Mouse (Mus musculus): ENCODE measurements around the gene Psmd13. TPM values are rescaled to one million over a fixed set of nuclear protein-coding genes. Genes with fewer than 3 reads are reported as not detected.

Psmd13 gene
- polyA plus RNA-seq (2014; fragmentation: Illumina TruSeq; extraction: RNeasy Lipid Tissue Mini Kit (QIAGEN cat#74804)), result 107 TPM

GRCm38 (mm10) chr7:140881696-140882468, at the start of gene Psmd13, which contains the start of gene Sirt3:
Gene Psmd13 (plus strand): TSS chr7:140881968.
Gene Sirt3 (minus strand): TSS chr7:140882309.

DNA sequence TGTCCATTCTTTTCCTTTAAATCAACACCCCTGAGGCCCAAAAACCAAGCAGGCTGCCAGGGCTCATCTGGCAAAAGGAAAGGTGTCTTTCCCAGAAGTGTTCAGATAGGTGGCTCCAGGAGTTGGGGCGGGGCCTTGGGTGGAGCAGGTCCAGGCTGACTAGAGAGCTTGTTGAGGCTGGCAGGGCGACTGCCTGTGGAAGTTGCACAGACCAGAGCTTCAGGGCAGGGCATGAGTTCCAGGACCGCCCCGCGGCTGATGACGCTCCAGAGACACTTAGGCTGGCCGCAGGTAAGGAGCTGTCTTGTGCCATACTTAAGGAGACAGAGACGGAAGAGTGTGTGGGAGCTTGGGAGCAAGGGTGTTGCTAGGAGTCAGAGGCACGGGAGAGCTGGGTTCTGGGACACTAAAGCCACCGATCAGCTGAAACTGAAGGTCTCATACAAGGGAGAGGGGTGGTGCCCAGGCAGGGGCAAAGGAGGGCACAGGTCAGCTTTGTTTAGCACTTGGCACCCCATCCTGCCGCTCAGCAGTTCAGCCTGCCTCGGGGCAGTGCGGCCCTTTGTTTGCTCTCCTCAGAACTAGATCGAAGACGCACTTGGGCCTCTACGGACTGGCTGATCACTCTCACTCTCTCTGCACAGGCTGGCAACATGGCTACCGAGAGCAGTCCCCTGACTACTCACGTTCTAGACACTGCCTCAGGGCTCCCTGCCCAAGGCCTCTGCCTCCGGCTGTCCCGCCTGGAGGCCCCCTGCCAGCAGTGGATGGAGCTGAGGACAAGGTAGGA, 46.6 kb upstream of the Psmd13 start, which contains the start of gene Urah:
Gene Urah, plus strand, starts transcription at position 51 of the 790 bp plus-strand sequence.

DNA sequence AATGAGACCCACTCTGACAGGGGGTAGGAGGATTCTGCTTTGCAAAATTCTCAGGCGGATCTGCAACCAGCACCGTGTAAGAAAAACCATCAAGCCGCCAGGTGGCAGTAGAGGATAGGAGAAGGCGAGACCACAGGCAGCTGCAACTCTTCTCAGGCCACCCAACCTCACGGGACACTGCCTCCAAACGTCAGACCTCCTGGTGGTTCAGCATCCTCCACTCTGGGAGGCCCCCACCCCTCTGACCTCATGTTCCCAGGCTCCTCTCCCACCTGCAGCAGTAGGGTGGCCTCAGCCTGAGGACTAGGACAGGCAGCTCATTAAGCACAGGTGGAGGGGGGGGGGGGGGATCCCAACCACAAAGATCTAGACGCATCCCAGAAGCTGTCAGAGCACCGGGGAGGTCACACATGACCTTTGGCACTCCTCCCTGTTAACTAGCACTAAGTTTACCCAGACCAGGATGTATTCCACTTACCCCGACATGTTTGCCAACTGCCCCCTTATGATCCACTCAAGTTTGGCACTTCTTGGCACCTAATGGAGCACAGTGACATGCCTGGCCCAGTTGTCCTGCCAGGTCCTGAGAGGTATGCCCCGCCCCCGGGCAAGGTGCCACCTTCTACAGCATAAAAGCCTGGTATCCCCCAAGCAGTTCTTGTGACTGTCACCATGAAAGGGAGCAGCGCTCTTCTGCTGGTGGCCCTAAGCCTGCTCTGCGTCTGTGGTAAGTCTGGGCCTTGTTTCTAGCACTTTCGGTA, 36.7 kb upstream of the Psmd13 start, which contains the start of gene Scgb1c1:
Gene Scgb1c1, plus strand, starts transcription at position 643 of the 761 bp plus-strand sequence.

GRCm38 (mm10) chr7:140847755-140848580, 33.8 kb upstream of the Psmd13 start, which contains the start of gene Odf3:
Gene Odf3 (plus strand): TSS chr7:140847805.

GRCm38 (mm10) chr7:140855860-140856784, 25.6 kb upstream of the Psmd13 start, which contains the start of gene Gm45785:
Gene Gm45785 (minus strand): TSS chr7:140856331.

GRCm38 (mm10) chr7:140856785-140857549, 24.8 kb upstream of the Psmd13 start, which contains the start of gene Ric8a:
Gene Ric8a (plus strand): TSS chr7:140856957.

DNA sequence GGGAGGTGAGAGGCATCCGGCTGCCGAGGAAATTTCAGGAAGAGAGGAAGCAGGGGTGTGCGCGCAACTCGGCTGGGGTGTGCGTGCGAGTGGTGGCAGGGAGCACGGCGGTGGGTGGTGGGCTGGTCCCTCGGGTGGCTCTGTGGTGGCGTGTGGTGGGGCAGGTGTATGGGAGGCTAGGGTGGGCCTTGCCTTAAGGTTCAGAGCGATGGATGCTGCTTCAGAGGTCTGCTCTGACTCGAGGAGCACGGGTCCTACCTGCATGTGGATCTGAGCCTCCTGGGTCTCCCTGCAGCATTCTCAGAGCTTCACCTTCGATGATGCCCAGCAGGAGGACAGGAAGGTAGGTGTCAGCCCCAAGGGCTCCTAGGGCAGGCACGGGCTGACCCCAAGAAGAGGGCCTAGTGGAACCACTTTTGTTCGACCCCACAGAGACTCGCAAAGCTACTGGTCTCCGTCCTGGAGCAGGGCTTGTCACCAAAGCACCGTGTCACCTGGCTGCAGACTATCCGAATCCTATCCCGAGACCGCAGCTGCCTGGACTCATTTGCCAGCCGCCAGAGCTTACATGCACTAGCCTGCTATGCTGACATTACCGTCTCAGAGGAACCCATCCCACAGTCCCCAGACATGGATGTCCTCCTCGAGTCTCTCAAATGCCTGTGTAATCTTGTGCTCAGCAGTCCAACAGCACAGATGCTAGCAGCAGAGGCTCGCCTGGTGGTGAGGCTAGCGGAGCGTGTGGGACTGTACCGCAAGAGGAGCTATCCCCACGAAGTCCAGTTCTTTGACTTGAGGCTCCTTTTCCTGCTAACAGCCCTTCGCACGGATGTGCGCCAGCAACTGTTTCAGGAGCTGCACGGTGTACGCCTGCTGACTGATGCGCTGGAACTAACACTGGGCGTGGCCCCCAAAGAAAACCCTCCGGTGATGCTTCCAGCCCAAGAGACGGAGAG, 23.9 kb upstream of the Psmd13 start, which contains the start of gene Bet1l:
Gene Bet1l, minus strand, starts transcription at position 28 of the 956 bp plus-strand sequence.

DNA sequence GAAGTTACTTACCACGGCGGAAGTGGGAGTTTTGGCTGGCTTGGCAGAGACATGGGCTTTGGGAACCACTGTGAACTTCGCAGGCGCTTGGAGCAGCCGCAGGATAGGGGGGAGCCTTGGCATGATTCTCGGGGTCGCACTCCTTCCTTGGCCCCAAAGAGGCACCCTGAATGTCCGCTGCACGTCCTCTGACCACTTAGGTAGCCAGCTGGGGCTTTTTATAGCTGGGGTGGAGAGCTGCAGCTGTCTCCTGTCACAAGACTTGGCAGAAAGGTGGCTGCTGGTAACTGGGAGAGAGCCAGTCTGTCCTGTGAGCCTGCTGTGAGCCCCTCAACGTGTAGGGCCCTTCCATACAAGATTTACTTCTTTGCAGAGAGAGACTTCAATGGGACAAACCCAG, 18.5 kb downstream of the Psmd13 start, which contains the start of gene Cox8b:
Gene Cox8b, minus strand, starts transcription at position 227 of the 400 bp plus-strand sequence.

GRCm38 (mm10) chr7:140920418-140921029, 38.8 kb downstream of the Psmd13 start, which contains the start of gene Nlrp6:
Gene Nlrp6 (plus strand): TSS chr7:140920902.

GRCm38 (mm10) chr7:140941222-140942051, 59.7 kb downstream of the Psmd13 start, which contains the start of gene Pgghg:
Gene Pgghg (plus strand): TSS chr7:140941391.

Other genes starting within 250 kb of the Psmd13 start
- gene Olfr53, start 235.5 kb upstream of the Psmd13 start, polyA plus RNA-seq (2014; fragmentation: Illumina TruSeq; extraction: RNeasy Lipid Tissue Mini Kit (QIAGEN cat#74804)), result not detected
- not detected for gene Olfr539, start 222.0 kb upstream of the Psmd13 start, polyA plus RNA-seq (2014; fragmentation: Illumina TruSeq; extraction: RNeasy Lipid Tissue Mini Kit (QIAGEN cat#74804))
- gene Olfr45, start 200.0 kb upstream of the Psmd13 start, polyA plus RNA-seq (2014; fragmentation: Illumina TruSeq; extraction: RNeasy Lipid Tissue Mini Kit (QIAGEN cat#74804)), result not detected
- gene Olfr541, start 184.7 kb upstream of the Psmd13 start, polyA plus RNA-seq (2014; fragmentation: Illumina TruSeq; extraction: RNeasy Lipid Tissue Mini Kit (QIAGEN cat#74804)), result not detected
- 42.0 TPM for gene Cyp2e1, start 118.2 kb upstream of the Psmd13 start, polyA plus RNA-seq (2014; fragmentation: Illumina TruSeq; extraction: RNeasy Lipid Tissue Mini Kit (QIAGEN cat#74804))
- gene Syce1, start 94.1 kb upstream of the Psmd13 start, polyA plus RNA-seq (2014; fragmentation: Illumina TruSeq; extraction: RNeasy Lipid Tissue Mini Kit (QIAGEN cat#74804)), result not detected
- gene Zfp941, start 59.8 kb upstream of the Psmd13 start, polyA plus RNA-seq (2014; fragmentation: Illumina TruSeq; extraction: RNeasy Lipid Tissue Mini Kit (QIAGEN cat#74804)), result 0.91 TPM
- 1.1 TPM for gene Urah, start 47.0 kb upstream of the Psmd13 start, polyA plus RNA-seq (2014; fragmentation: Illumina TruSeq; extraction: RNeasy Lipid Tissue Mini Kit (QIAGEN cat#74804))
- not detected for gene Scgb1c1, start 36.4 kb upstream of the Psmd13 start, polyA plus RNA-seq (2014; fragmentation: Illumina TruSeq; extraction: RNeasy Lipid Tissue Mini Kit (QIAGEN cat#74804))
- not detected for gene Odf3, start 34.2 kb upstream of the Psmd13 start, polyA plus RNA-seq (2014; fragmentation: Illumina TruSeq; extraction: RNeasy Lipid Tissue Mini Kit (QIAGEN cat#74804))
- gene Gm45785, start 25.6 kb upstream of the Psmd13 start, polyA plus RNA-seq (2014; fragmentation: Illumina TruSeq; extraction: RNeasy Lipid Tissue Mini Kit (QIAGEN cat#74804)), result not detected
- 3.4 TPM for gene Ric8a, start 25.0 kb upstream of the Psmd13 start, polyA plus RNA-seq (2014; fragmentation: Illumina TruSeq; extraction: RNeasy Lipid Tissue Mini Kit (QIAGEN cat#74804))
- 1.5 TPM for gene Bet1l, start 24.4 kb upstream of the Psmd13 start, polyA plus RNA-seq (2014; fragmentation: Illumina TruSeq; extraction: RNeasy Lipid Tissue Mini Kit (QIAGEN cat#74804))
- 1.9 TPM for gene Sirt3, start 341 bp downstream of the Psmd13 start, polyA plus RNA-seq (2014; fragmentation: Illumina TruSeq; extraction: RNeasy Lipid Tissue Mini Kit (QIAGEN cat#74804))
- not detected for gene Cox8b, start 18.5 kb downstream of the Psmd13 start, polyA plus RNA-seq (2014; fragmentation: Illumina TruSeq; extraction: RNeasy Lipid Tissue Mini Kit (QIAGEN cat#74804))
- gene Nlrp6, start 38.9 kb downstream of the Psmd13 start, polyA plus RNA-seq (2014; fragmentation: Illumina TruSeq; extraction: RNeasy Lipid Tissue Mini Kit (QIAGEN cat#74804)), result not detected
- gene Pgghg, start 59.4 kb downstream of the Psmd13 start, polyA plus RNA-seq (2014; fragmentation: Illumina TruSeq; extraction: RNeasy Lipid Tissue Mini Kit (QIAGEN cat#74804)), result 1.5 TPM
- gene Ifitm5, start 68.3 kb downstream of the Psmd13 start, polyA plus RNA-seq (2014; fragmentation: Illumina TruSeq; extraction: RNeasy Lipid Tissue Mini Kit (QIAGEN cat#74804)), result not detected
- gene Gm45717, start 74.0 kb downstream of the Psmd13 start, polyA plus RNA-seq (2014; fragmentation: Illumina TruSeq; extraction: RNeasy Lipid Tissue Mini Kit (QIAGEN cat#74804)), result not detected
- 100 TPM for gene Ifitm2, start 74.0 kb downstream of the Psmd13 start, polyA plus RNA-seq (2014; fragmentation: Illumina TruSeq; extraction: RNeasy Lipid Tissue Mini Kit (QIAGEN cat#74804))
- 17.8 TPM for gene Ifitm1, start 85.3 kb downstream of the Psmd13 start, polyA plus RNA-seq (2014; fragmentation: Illumina TruSeq; extraction: RNeasy Lipid Tissue Mini Kit (QIAGEN cat#74804))
- gene Ifitm3, start 128.8 kb downstream of the Psmd13 start, polyA plus RNA-seq (2014; fragmentation: Illumina TruSeq; extraction: RNeasy Lipid Tissue Mini Kit (QIAGEN cat#74804)), result 13.0 TPM
- gene Ifitm6, start 136.0 kb downstream of the Psmd13 start, polyA plus RNA-seq (2014; fragmentation: Illumina TruSeq; extraction: RNeasy Lipid Tissue Mini Kit (QIAGEN cat#74804)), result 3.7 TPM
- not detected for gene Gm17387, start 147.2 kb downstream of the Psmd13 start, polyA plus RNA-seq (2014; fragmentation: Illumina TruSeq; extraction: RNeasy Lipid Tissue Mini Kit (QIAGEN cat#74804))
- not detected for gene B4galnt4, start 179.1 kb downstream of the Psmd13 start, polyA plus RNA-seq (2014; fragmentation: Illumina TruSeq; extraction: RNeasy Lipid Tissue Mini Kit (QIAGEN cat#74804))
- not detected for gene Pkp3, start 196.2 kb downstream of the Psmd13 start, polyA plus RNA-seq (2014; fragmentation: Illumina TruSeq; extraction: RNeasy Lipid Tissue Mini Kit (QIAGEN cat#74804))
- gene Sigirr, start 218.6 kb downstream of the Psmd13 start, polyA plus RNA-seq (2014; fragmentation: Illumina TruSeq; extraction: RNeasy Lipid Tissue Mini Kit (QIAGEN cat#74804)), result not detected
- not detected for gene Ano9, start 235.8 kb downstream of the Psmd13 start, polyA plus RNA-seq (2014; fragmentation: Illumina TruSeq; extraction: RNeasy Lipid Tissue Mini Kit (QIAGEN cat#74804))
- gene Ptdss2, start 240.4 kb downstream of the Psmd13 start, polyA plus RNA-seq (2014; fragmentation: Illumina TruSeq; extraction: RNeasy Lipid Tissue Mini Kit (QIAGEN cat#74804)), result 21.8 TPM